Mouse (Mus musculus) intestine, embryonic 16.5 days (tissue): Measurements from ENCODE around the gene Klhl21. TPM values are rescaled to one million over a fixed set of nuclear protein-coding genes. Genes with fewer than 3 reads are reported as not detected.
"Not testable (repeated sequence)": the region's sequence is repeated elsewhere in the genome, so short reads cannot be mapped to it uniquely, and the experiment has no call there.

Experiments used
- ATAC-seq: fragments of 200-750 bp; cut with Nextera tagmentation; 2 replicates; pipeline ENCODE4 v1.8.0; 2017; ENCODE audit warnings: moderate TSS enrichment, moderate library complexity
- H3K27ac ChIP-seq: fragments of 300-500 bp; sonication (generic); 2 replicates; pipeline ENCODE4 v1.5.1; 2014; ENCODE audit warnings: mild to moderate bottlenecking, low read length
- H3K27me3 ChIP-seq: fragments of 300-500 bp; sonication (generic); replicated peaks from 2 replicates; pipeline ENCODE4 v1.6.1; 2014; ENCODE audit warnings: low read length, control low read depth, mixed read lengths; ENCODE audit not compliant: control insufficient read depth, insufficient read depth
- H3K36me3 ChIP-seq: fragments of 300-500 bp; sonication (generic); 2 replicates; pipeline ENCODE4 v1.6.1; 2014; ENCODE audit warnings: low read length, control low read depth; ENCODE audit not compliant: control insufficient read depth, insufficient read depth
- H3K4me1 ChIP-seq: fragments of 300-500 bp; sonication (generic); 2 replicates; pipeline ENCODE4 v1.6.1; 2014; ENCODE audit warnings: low read length, control low read depth, mixed read lengths; ENCODE audit not compliant: control insufficient read depth, insufficient read depth
- H3K4me2 ChIP-seq: fragments of 300-500 bp; sonication (generic); 2 replicates; pipeline ENCODE4 v1.6.1; 2014; ENCODE audit warnings: low read depth, low read length, control low read depth
- H3K4me3 ChIP-seq: fragments of 300-500 bp; sonication (generic); 2 replicates; pipeline ENCODE4 v1.5.1; 2014; ENCODE audit warnings: mild to moderate bottlenecking, low read length
- H3K9ac ChIP-seq: fragments of 300-500 bp; sonication (generic); 2 replicates; pipeline ENCODE4 v1.6.1; 2014; ENCODE audit warnings: low read depth, low read length
- H3K9me3 ChIP-seq: fragments of 300-500 bp; sonication (generic); 2 replicates; pipeline ENCODE4 v1.6.1; 2016; ENCODE audit warnings: low read length, control low read depth; ENCODE audit not compliant: control insufficient read depth
- WGBS: fragments of 180-500 bp; shearing (Covaris S2); extraction: QIAGEN DNeasy Blood & Tissue Kit; methylation state at CpG from one replicate; pipeline ENCODE4 v1.1.7; 2014; 5-methylcytosine and 5-hydroxymethylcytosine counted together
- polyA plus RNA-seq: library from polyadenylated mRNA; unstranded; fragments of >200 nt; fragmentation: Nextera tagmentation; extraction: Ambion mirVana; gene quantifications from 2 replicates; pipeline ENCODE4 v1.2.1, GENCODE M21; 2015

Gene Klhl21
- polyA plus RNA-seq, 1 experiment from 2014 or later: 7.4 TPM

DNA sequence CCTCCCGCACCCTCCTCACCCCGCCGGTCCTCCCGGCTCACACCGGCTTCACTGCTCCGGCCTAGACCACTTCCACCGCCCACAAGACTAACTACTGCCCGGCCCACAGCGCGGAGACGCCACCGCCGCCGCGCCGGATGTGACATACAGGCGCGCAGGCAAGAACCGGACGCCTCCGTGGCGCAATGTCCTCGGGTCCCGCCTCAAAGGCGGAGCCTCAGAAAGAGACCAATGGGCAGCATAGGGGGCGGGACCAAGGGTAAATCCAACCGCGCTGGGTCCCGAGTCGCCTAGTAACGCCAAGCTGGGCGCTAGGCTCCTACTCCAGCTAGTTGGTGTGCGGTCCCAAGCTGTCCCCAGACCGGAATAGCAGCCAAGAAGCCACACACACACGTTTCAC, 18.9 kb downstream of the Klhl21 start, which contains the start of gene Zbtb48:
Gene Zbtb48, minus strand, starts transcription at position 148 of the 400 bp plus-strand sequence.
- Histone ChIP-seq H3K27me3 (no peaks in the 10 kb centered on the region), H3K36me3 (no peaks in the 10 kb centered on the region), H3K4me3 (peak within 1 kb of the TSS; percentile 82), H3K4me2 (peak within 1 kb of the TSS; percentile 96), H3K9me3 (no peaks in the 10 kb centered on the region), H3K9ac (peak within 1 kb of the TSS; percentile 78), H3K27ac (peak within 1 kb of the TSS; percentile 63), H3K4me1 (peaks cover 27% of the 10 kb centered on the region)
- under 1% methylated on average over 35 of the region's 35 CpGs for WGBS
- peak; percentile 98 for ATAC-seq

DNA sequence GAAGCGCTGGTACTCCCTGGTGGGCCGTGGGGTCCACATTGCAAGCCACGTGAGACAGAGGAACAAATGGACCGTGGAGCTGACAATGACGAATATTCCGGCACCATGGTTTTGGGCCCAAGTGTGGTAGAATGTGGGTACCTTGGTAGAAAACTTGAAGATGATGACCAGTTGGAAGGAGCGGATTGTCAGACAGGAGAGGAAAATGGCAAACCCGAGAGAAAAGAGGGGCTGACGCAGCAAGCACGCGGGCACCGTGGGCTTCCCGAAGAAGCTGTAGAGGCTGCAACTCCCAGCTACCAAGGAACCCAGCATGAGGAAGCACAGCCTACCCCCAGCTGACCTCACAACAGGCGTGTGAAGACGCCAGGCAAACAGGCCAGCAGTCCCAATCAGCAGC, 19.9 kb downstream of the Klhl21 start:
- ATAC-seq: no peak
- Histone ChIP-seq H3K36me3 (no peaks in the 10 kb centered on the region), H3K27me3 (no peaks in the 10 kb centered on the region), H3K9me3 (no peaks in the 10 kb centered on the region), H3K27ac (no peak overlapping the region), H3K4me1 (peaks cover 29% of the 10 kb centered on the region), H3K4me2 (peak overlapping the region; percentile 96), H3K4me3 (no peak overlapping the region; the same call in 1 of the 2 replicates), H3K9ac (peak overlapping the region; percentile 78; the same call in 1 of the 2 replicates)
- 61% methylated on average over 15 of the region's 15 CpGs for WGBS

DNA sequence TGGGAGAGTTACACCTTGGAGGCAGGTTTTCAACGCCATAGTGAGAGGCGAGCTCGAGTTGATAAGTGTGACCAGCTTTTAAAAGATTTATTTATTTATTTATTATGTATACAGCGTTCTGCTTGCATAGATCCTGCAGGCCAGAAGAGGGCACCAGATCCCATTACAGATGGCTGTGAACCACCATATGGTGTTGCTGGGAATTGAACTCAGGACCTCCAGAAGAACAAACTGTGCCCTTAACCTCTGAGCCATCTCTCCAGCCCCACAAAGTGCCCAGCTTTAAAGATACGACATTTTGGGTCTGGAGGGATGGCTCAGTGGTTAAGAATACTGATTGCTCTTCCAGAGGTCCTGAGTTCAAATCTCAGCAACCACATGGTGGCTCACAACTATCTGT, 20.5 kb downstream of the Klhl21 start:
- ATAC-seq: no peak
- Histone ChIP-seq H3K27ac (no peak overlapping the region), H3K4me1 (peaks cover 29% of the 10 kb centered on the region), H3K36me3 (no peaks in the 10 kb centered on the region), H3K9me3 (no peaks in the 10 kb centered on the region), H3K9ac (no peak overlapping the region), H3K4me2 (no peak overlapping the region), H3K4me3 (no peak overlapping the region), H3K27me3 (no peaks in the 10 kb centered on the region)
- 45% methylated on average over 5 of the region's 5 CpGs for WGBS

DNA sequence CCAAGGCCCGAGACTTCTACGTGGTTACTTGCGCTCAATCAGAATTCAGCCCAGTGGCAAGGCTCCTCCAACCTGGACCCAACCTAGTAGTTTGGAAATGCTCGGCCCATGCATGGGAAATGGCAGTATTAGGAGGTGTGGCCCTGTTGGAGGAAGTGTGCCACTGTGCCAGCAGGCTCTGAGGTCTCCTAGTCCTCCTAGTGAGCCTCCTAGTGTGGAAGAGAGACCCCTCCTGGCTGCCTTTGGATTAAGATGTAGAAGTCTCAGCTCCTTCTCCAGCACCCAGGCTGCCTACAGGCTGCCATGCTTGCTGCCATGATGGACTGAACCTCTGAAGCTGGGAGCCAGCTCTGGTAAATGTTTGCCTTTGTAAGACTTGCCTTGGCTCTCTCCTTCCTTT, 21.4 kb downstream of the Klhl21 start:
- no peaks in the 10 kb centered on the region for H3K36me3 ChIP-seq
- no peak overlapping the region for H3K4me2 ChIP-seq
- WGBS: 83% methylated on average over 4 of the region's 4 CpGs

DNA sequence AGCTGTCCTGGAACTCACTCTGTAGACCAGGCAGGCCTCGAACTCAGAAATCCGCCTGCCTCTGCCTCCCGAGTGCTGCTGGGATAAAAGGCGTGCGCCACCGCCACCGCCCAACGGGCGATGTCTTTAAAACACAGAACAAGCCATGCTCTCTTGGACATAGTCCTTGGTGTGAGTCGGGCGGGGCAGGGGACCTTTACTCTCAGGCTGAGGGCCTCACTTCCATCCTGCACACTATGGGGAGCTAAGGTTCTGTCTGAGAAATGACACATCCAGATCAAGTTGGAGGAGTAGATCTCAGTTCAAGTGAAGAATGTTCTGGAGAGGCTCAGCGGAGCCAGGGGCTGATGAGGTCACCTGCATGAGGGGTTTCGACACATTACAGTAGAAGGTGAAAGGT, 24.3 kb downstream of the Klhl21 start:
- H3K4me3 ChIP-seq: no peak overlapping the region
- peak; percentile 63 for ATAC-seq
- 87% methylated on average over 13 of the region's 13 CpGs for WGBS
- H3K36me3 ChIP-seq: no peaks in the 10 kb centered on the region
- no peak overlapping the region for H3K27ac ChIP-seq
- H3K27me3 ChIP-seq: no peaks in the 10 kb centered on the region
- peak overlapping the region; percentile 21; the same call in 1 of the 2 replicates for H3K9ac ChIP-seq
- H3K9me3 ChIP-seq: no peaks in the 10 kb centered on the region
- no peak overlapping the region for H3K4me2 ChIP-seq
- peaks cover 9% of the 10 kb centered on the region for H3K4me1 ChIP-seq

More for the DNA sequence above, 21.4 kb downstream of the Klhl21 start:
- H3K9me3 ChIP-seq: no peaks in the 10 kb centered on the region
- no peaks in the 10 kb centered on the region for H3K27me3 ChIP-seq
- H3K4me1 ChIP-seq: peaks cover 29% of the 10 kb centered on the region
- no peak for ATAC-seq
- H3K4me3 ChIP-seq: no peak overlapping the region
- no peak overlapping the region for H3K9ac ChIP-seq
- no peak overlapping the region for H3K27ac ChIP-seq

DNA sequence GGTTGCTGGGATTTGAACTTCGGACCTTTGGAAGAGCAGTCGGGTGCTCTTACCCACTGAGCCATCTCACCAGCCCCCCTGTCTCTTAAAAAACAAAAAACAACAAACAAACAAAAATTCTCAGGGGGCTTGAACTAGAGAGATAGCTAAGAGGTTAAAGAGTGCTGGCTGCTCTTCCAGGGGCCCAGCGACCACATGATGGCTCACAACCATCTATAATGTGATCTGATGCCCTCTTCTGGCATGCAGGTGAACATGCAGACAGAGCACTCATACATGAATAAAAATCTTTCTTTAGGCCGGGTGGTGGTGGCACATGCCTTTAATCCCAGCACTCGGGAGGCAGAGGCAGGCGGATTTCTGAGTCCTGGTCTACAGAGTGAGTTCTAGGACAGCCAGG, 27.9 kb downstream of the Klhl21 start:
- not testable (repeated sequence) for H3K4me3 ChIP-seq, ATAC-seq, H3K9ac ChIP-seq, H3K36me3 ChIP-seq, H3K4me2 ChIP-seq, H3K27me3 ChIP-seq, H3K9me3 ChIP-seq, H3K27ac ChIP-seq
- H3K4me1 ChIP-seq: peaks cover 11% of the 10 kb centered on the region
- 91% methylated on average over 6 of the region's 6 CpGs for WGBS

DNA sequence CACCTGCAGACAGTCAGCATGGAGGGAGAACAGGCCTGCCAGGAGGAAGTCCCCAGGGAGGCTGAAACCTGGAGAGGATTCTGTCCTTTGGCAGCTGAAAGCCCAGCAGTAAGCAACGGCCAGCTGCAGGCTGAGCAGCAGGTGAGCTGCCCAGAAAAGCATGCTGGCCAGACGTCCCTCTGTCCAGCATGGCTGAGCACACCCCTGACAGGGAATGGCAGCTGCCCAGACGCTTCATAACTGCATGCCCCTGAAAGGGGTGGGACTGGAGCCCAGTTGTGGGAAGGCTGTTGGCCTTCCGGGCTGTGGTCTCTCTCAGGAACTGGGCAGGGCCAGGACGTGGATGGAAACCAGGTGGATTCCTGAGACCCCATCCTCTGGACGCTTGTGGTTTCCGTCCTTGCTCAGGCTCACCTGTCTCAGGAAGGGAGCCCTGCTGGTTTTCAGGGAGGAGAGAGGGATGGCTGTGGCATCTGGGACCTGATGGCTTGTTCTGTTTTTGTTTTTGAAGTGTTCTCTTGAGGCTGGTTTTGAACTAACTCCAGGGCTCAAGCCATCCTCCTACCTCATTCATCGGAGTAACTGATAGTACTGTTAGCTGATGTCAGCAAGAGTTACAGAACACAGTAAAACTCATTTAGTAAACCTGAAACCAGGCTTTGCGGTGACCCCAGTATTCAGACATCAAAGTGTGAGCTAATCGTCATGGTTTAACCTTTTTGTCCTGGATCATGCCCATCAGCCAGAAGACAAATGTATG, 29.8 kb downstream of the Klhl21 start, which contains the start of gene Tas1r1:
Gene Tas1r1, minus strand, starts transcription at position 344 of the 760 bp plus-strand sequence.
- Histone ChIP-seq H3K4me2 (peak within 1 kb of the TSS; percentile 90), H3K9me3 (no peaks in the 10 kb centered on the region), H3K36me3 (peaks cover 17% of the 10 kb centered on the region), H3K4me3 (peak within 1 kb of the TSS; percentile 83), H3K9ac (peak within 1 kb of the TSS; percentile 89), H3K4me1 (peaks cover 9% of the 10 kb centered on the region), H3K27ac (no peak within 1 kb of the TSS), H3K27me3 (no peaks in the 10 kb centered on the region)
- WGBS: 45% methylated on average over 10 of the region's 10 CpGs
- ATAC-seq: no peak

DNA sequence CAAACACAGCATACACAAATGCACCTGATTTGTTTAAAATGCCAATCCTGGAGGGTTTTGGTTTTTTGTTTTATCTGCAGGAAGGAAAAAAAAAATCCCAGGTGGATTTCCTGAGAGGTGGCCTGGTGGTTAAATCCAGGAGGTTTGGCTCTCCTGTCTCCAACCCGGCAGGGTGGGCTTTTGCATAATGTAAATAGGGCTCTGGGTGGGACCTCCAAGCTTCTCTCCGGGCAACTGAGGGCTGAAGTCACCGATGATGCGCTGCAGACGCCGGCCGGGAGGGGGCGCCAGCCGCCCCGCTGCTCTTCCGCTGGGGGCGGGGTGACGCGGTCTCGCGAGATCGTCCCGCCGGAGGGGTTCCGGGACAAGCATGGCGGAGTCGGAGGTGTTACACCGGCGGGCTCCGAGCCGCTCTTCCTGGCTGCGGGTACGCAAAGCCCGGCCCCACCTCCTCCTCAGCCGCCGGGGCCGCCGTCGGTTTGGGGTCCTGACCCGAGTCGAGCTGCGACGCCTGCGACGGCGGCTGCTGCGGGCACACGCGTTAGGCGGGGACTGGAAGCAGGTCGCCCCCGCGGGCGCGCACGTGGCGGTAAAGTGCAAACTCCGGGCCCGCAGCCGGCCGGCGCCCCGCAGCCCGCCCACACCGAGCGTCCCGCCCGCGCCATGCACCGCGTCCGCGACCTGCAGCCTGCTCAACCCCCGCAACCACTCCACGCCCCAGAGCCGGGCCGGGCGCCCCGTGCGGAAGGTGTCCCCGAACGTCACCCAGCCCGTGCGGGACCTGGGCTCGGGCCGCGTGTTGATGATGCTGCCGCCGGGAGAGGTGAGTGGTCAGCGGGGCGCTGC, 30.6 kb downstream of the Klhl21 start, which contains the start of gene Nol9:
Gene Nol9, plus strand, starts transcription at position 337 of the 846 bp plus-strand sequence.
- Histone ChIP-seq H3K27me3 (no peaks in the 10 kb centered on the region), H3K4me3 (peak within 1 kb of the TSS; percentile 83), H3K36me3 (peaks cover 17% of the 10 kb centered on the region), H3K9ac (peak within 1 kb of the TSS; percentile 89), H3K4me1 (peaks cover 9% of the 10 kb centered on the region), H3K9me3 (no peaks in the 10 kb centered on the region), H3K27ac (no peak within 1 kb of the TSS), H3K4me2 (peak within 1 kb of the TSS; percentile 90)
- peak; percentile 89 for ATAC-seq
- WGBS: under 1% methylated on average over 85 of the region's 86 CpGs

DNA sequence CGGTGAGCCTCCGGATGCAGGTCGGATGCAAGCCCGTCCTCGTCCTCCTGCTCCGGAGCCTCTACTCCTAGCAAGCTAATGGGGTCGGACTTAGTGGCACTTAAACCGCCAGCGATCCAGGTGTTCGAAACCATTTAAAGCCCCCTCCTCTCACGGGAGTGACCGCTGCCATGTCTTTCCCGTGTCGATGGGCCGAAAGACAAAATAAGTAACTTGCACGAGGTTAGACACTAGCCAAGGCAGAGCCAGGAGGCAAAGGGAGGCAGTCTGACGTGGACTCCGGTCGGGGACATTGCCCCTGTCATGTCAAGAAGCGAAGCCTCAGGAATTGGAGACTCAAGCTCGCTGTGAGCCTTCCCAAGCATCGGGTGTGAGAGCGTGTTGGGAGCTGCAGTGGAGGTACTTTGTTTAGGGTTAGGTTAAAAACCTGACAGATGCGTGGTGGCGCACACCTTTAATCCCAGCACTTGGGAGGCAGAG, 31.3 kb downstream of the Klhl21 start:
- Histone ChIP-seq H3K4me3 (peak overlapping the region; percentile 83), H3K4me1 (peaks cover 9% of the 10 kb centered on the region), H3K27ac (no peak overlapping the region), H3K9me3 (no peaks in the 10 kb centered on the region), H3K27me3 (no peaks in the 10 kb centered on the region), H3K4me2 (peak overlapping the region; percentile 90), H3K9ac (peak overlapping the region; percentile 89), H3K36me3 (peaks cover 17% of the 10 kb centered on the region)
- ATAC-seq: peak; percentile 14
- WGBS: 4% methylated on average over 25 of the region's 25 CpGs
